Mouse (Mus musculus) liver, embryonic 12.5 days (tissue): ENCODE results near the gene Phf21b. TPM values are rescaled to one million over a fixed set of nuclear protein-coding genes. Genes with fewer than 3 reads are reported as not detected.
"Not testable (repeated sequence)": the region's sequence is repeated elsewhere in the genome, so short reads cannot be mapped to it uniquely, and the experiment has no call there.

Experiments
- ATAC-seq: fragments of 200-750 bp; cut with Nextera tagmentation; 2 replicates; pipeline ENCODE4 v1.8.0; 2017; ENCODE audit warnings: moderate number of reproducible peaks, mild to moderate bottlenecking, moderate library complexity
- H3K27ac ChIP-seq: fragments of 300-500 bp; sonication (generic); 2 replicates; pipeline ENCODE4 v1.5.1; 2016; ENCODE audit warnings: mild to moderate bottlenecking
- H3K27me3 ChIP-seq: fragments of 300-500 bp; sonication (generic); replicated peaks from 2 replicates; pipeline ENCODE4 v1.6.1; 2016; ENCODE audit warnings: mild to moderate bottlenecking, moderate library complexity
- H3K36me3 ChIP-seq: fragments of 300-500 bp; sonication (generic); 2 replicates; pipeline ENCODE4 v1.6.1; 2016; ENCODE audit warnings: mild to moderate bottlenecking, moderate library complexity
- H3K4me1 ChIP-seq: fragments of 300-500 bp; sonication (generic); 2 replicates; pipeline ENCODE4 v1.6.1; 2016
- H3K4me2 ChIP-seq: fragments of 300-500 bp; sonication (generic); 2 replicates; pipeline ENCODE4 v1.6.1; 2016; ENCODE audit warnings: mild to moderate bottlenecking, moderate library complexity
- H3K4me3 ChIP-seq: fragments of 300-500 bp; sonication (generic); 2 replicates; pipeline ENCODE4 v1.5.1; 2016; ENCODE audit warnings: mild to moderate bottlenecking, moderate library complexity
- H3K9ac ChIP-seq: fragments of 300-500 bp; sonication (generic); 2 replicates; pipeline ENCODE4 v1.6.1; 2016; ENCODE audit warnings: mild to moderate bottlenecking, moderate library complexity
- H3K9me3 ChIP-seq: fragments of 300-500 bp; sonication (generic); replicated peaks from 2 replicates; pipeline ENCODE4 v1.6.1; 2016; ENCODE audit warnings: mild to moderate bottlenecking, moderate library complexity
- WGBS: fragments of 180-500 bp; shearing (Covaris S2); methylation state at CpG from one replicate; pipeline ENCODE4 v1.1.7; 2016; ENCODE audit not compliant: insufficient replicate concordance; 5-methylcytosine and 5-hydroxymethylcytosine counted together
- polyA plus RNA-seq: library from polyadenylated mRNA; unstranded; fragments of >200 nt; fragmentation: Nextera tagmentation; extraction: Ambion mirVana; gene quantifications from 2 replicates; pipeline ENCODE4 v1.2.1, GENCODE M21; 2016

Phf21b gene
- polyA plus RNA-seq = 0.04 and 0.06 TPM in 2 replicates

DNA sequence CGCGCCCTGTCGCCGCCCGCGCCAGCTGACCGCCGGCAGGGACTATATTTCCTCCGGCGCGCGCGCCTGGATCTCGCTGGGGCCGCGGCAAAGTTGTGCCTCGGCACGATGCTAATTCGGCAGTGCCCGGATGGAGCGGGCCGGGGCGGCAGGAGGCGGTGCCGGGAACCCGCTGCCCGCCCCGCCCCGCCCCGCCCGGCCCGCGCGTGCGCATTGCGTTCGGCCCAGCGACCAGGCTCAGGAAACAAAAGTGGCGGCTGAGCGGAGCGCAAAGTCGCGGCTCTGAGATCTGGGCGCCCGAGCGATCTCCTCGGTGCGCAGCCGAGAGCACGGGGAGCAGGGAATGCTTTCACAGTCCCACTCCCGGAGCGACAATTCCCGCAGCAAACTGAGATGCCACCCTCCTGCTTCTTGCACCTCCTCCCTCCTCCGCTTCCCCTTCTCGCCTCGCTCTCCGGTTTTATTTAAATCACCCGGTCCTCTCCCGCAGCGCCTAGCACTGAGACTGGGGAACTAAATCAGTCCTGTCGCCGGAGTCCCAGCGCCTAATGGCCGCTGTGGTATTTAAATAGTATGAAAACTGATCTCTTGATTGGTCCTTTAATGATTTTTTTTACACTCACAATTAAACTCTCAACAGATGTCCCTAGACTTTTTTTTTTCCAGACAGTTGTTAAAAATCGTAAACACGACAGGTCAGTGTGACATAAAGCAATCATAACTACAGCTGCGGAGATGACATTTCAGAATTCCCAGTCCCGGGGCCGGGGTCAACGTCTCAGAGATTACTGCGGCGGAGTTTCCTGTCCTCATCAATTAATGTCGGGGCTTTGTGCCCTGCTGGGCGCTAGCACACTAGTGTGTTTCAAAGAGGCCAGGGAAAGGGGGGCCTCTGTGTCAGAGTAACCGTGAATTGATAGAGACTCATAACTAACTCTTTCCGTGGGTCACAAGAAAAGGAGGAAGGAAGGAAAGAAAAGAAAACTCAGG lies at the start of gene Phf21b:
Phf21b (minus strand) TSS at position 44 of the 990 bp plus-strand sequence.
- peak within 1 kb of the TSS; percentile 83 for H3K4me2 ChIP-seq
- no peaks in the 10 kb centered on the region for H3K36me3 ChIP-seq
- peak; percentile 70 for ATAC-seq
- under 1% methylated on average over 74 of the region's 76 CpGs for whole genome bisulfite sequencing
- no peaks in the 10 kb centered on the region for H3K9me3 ChIP-seq
- H3K4me1 ChIP-seq = peaks cover 36% of the 10 kb centered on the region
- peaks cover 81% of the 10 kb centered on the region for H3K27me3 ChIP-seq
- H3K27ac ChIP-seq = peak within 1 kb of the TSS; percentile 58
- peak within 1 kb of the TSS; percentile 61 for H3K4me3 ChIP-seq
- H3K9ac ChIP-seq = peak within 1 kb of the TSS; percentile 53

GRCm38 (mm10) chr15:84903843-84904385 lies 48.1 kb upstream of the Phf21b start:
- Histone ChIP-seq H3K36me3 (no peaks in the 10 kb centered on the region), H3K4me2 (no peak overlapping the region), H3K27ac (no peak overlapping the region), H3K27me3 (no peaks in the 10 kb centered on the region), H3K9ac (no peak overlapping the region), H3K4me1 (no peaks in the 10 kb centered on the region), H3K9me3 (no peaks in the 10 kb centered on the region), H3K4me3 (no peak overlapping the region)
- 72% methylated on average over 7 of the region's 7 CpGs for WGBS
- ATAC-seq = no peak

DNA sequence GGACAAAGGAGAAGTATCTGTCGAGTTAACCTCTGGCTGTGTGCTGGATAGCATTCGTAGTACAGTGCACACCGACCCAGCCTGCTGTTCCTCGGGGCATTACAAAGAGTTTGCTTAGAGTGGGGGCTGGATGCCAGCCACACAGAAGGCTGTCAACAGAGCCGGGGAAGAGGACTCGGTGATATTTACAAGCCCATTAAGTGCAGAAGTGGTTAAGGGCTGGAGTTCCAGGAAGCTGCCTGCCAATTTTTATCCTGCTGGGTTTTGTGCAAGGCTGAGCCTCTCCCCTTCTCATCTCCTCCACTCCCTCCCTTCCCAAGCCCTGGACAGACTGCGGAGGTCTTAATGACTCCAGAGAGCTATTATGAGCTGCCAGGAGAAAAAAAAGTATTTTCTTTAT lies 42.2 kb upstream of the Phf21b start:
- no peak for ATAC-seq
- H3K36me3 ChIP-seq = no peaks in the 10 kb centered on the region
- no peaks in the 10 kb centered on the region for H3K27me3 ChIP-seq
- H3K4me3 ChIP-seq = no peak overlapping the region
- H3K27ac ChIP-seq = no peak overlapping the region
- H3K4me2 ChIP-seq = no peak overlapping the region
- H3K9me3 ChIP-seq = no peaks in the 10 kb centered on the region
- H3K9ac ChIP-seq = no peak overlapping the region
- no peaks in the 10 kb centered on the region for H3K4me1 ChIP-seq
- 29% methylated on average over 7 of the region's 7 CpGs for WGBS

DNA sequence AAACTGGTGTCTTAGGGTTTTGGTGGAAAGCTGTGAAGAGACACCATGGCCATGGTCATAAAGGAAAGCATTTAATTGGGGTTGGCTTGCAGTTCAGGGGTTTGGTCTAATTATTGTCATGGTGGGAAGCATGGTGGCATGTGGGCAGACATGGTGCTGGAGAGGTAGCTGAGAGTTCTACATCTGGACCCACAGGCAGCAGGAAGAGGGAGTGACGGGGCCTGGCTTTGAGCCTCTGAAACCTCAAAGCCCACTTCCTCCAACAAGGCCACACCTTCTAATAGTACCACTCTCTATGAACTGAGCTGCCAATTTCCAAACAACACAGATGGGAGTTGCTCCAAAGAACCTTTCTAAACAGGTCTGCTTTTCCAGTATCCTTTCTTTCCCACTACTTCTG lies 40.8 kb upstream of the Phf21b start:
- H3K36me3 ChIP-seq = no peaks in the 10 kb centered on the region
- no peak overlapping the region for H3K27ac ChIP-seq
- no peak overlapping the region for H3K4me3 ChIP-seq
- H3K9me3 ChIP-seq = no peaks in the 10 kb centered on the region
- H3K4me2 ChIP-seq = no peak overlapping the region
- WGBS = 21% methylated on average over 1 of the region's 1 CpGs
- H3K4me1 ChIP-seq = no peaks in the 10 kb centered on the region
- H3K27me3 ChIP-seq = no peaks in the 10 kb centered on the region
- no peak for ATAC-seq
- H3K9ac ChIP-seq = no peak overlapping the region

DNA sequence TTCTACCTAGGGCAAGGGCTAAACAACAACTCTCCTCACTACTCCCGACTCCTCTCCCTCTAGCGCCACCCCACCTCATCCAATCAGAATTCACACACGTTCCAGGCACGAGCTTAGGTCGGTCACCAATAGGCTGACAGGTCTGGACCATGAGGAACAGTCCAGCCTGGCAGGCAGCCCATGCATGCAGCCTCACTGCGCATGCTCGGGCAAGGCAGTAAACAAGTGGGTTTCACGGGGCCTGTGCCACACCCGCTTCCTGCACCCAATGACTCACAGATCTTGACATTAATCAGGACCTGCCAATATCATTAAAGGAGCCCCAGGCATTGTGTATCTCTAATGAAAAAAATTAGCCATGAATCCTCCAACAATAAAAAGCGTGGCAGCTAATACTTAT lies 40.4 kb upstream of the Phf21b start:
- 50% methylated on average over 10 of the region's 10 CpGs for WGBS
- H3K4me1 ChIP-seq, H3K27me3 ChIP-seq, H3K4me2 ChIP-seq, H3K27ac ChIP-seq, H3K9me3 ChIP-seq, H3K4me3 ChIP-seq, H3K9ac ChIP-seq, H3K36me3 ChIP-seq, ATAC-seq: not testable (repeated sequence)

GRCm38 (mm10) chr15:84891658-84892057 lies 35.8 kb upstream of the Phf21b start:
- no peak for ATAC-seq
- 4% methylated on average over 3 of the region's 3 CpGs for WGBS
- Histone ChIP-seq H3K9ac (no peak overlapping the region), H3K9me3 (no peaks in the 10 kb centered on the region), H3K4me1 (no peaks in the 10 kb centered on the region), H3K27me3 (no peaks in the 10 kb centered on the region), H3K4me2 (no peak overlapping the region), H3K4me3 (no peak overlapping the region), H3K27ac (no peak overlapping the region), H3K36me3 (no peaks in the 10 kb centered on the region)

GRCm38 (mm10) chr15:84891246-84891645 lies 35.4 kb upstream of the Phf21b start:
- Histone ChIP-seq H3K36me3 (no peaks in the 10 kb centered on the region), H3K9ac (no peak overlapping the region), H3K27me3 (no peaks in the 10 kb centered on the region), H3K9me3 (no peaks in the 10 kb centered on the region), H3K4me2 (no peak overlapping the region), H3K4me3 (no peak overlapping the region), H3K27ac (no peak overlapping the region), H3K4me1 (no peaks in the 10 kb centered on the region)
- 42% methylated on average over 3 of the region's 3 CpGs for WGBS
- no peak for ATAC-seq

DNA sequence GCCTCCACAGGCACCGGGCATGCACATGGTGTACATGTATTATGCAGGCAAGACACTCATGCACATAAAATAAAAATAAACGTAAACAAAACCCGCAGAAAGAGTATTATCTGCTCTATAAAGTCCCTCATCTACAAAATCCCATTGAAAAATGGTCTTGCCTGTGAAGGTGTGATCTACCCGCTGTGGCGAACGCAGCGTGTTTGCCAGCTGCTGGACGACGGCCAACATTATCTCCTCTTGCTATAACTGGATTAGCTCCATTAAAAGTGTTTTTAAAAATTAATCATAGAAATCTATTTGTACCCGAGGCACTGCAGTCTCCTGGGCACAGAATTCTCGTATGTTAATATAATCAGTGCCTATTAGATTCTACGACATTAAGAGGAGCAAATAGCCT lies 32.2 kb upstream of the Phf21b start:
- no peak for ATAC-seq
- no peaks in the 10 kb centered on the region for H3K27me3 ChIP-seq
- no peaks in the 10 kb centered on the region for H3K36me3 ChIP-seq
- H3K9ac ChIP-seq = no peak overlapping the region
- 67% methylated on average over 12 of the region's 12 CpGs for WGBS
- no peaks in the 10 kb centered on the region for H3K4me1 ChIP-seq
- no peak overlapping the region for H3K4me2 ChIP-seq
- H3K27ac ChIP-seq = no peak overlapping the region
- H3K9me3 ChIP-seq = no peaks in the 10 kb centered on the region
- H3K4me3 ChIP-seq = no peak overlapping the region

GRCm38 (mm10) chr15:84877029-84877815 lies 21.4 kb upstream of the Phf21b start:
- H3K9me3 ChIP-seq = no peaks in the 10 kb centered on the region
- H3K4me3 ChIP-seq = no peak overlapping the region
- no peak overlapping the region for H3K4me2 ChIP-seq
- H3K27me3 ChIP-seq = no peaks in the 10 kb centered on the region
- no peak overlapping the region for H3K9ac ChIP-seq
- H3K4me1 ChIP-seq = no peaks in the 10 kb centered on the region
- WGBS = 61% methylated on average over 12 of the region's 12 CpGs
- H3K27ac ChIP-seq = no peak overlapping the region
- H3K36me3 ChIP-seq = no peaks in the 10 kb centered on the region
- ATAC-seq = no peak

GRCm38 (mm10) chr15:84873867-84874266 lies 18.0 kb upstream of the Phf21b start:
- Histone ChIP-seq H3K4me1 (no peaks in the 10 kb centered on the region), H3K36me3 (no peaks in the 10 kb centered on the region), H3K27ac (no peak overlapping the region), H3K9ac (no peak overlapping the region), H3K27me3 (no peaks in the 10 kb centered on the region), H3K9me3 (no peaks in the 10 kb centered on the region), H3K4me2 (no peak overlapping the region), H3K4me3 (no peak overlapping the region)
- no peak for ATAC-seq
- 63% methylated on average over 4 of the region's 4 CpGs for WGBS

- WGBS = 67% methylated on average over 11 of the region's 11 CpGs
- H3K9ac ChIP-seq = no peak overlapping the region
- ATAC-seq = no peak
- H3K27me3 ChIP-seq = no peaks in the 10 kb centered on the region
- no peak overlapping the region for H3K4me3 ChIP-seq
- no peaks in the 10 kb centered on the region for H3K4me1 ChIP-seq
- H3K36me3 ChIP-seq = no peaks in the 10 kb centered on the region
- H3K4me2 ChIP-seq = no peak overlapping the region
- H3K27ac ChIP-seq = no peak overlapping the region
- H3K9me3 ChIP-seq = no peaks in the 10 kb centered on the region
Measured at GRCm38 (mm10) chr15:84873079-84873478, 17.2 kb upstream of the Phf21b start.

DNA sequence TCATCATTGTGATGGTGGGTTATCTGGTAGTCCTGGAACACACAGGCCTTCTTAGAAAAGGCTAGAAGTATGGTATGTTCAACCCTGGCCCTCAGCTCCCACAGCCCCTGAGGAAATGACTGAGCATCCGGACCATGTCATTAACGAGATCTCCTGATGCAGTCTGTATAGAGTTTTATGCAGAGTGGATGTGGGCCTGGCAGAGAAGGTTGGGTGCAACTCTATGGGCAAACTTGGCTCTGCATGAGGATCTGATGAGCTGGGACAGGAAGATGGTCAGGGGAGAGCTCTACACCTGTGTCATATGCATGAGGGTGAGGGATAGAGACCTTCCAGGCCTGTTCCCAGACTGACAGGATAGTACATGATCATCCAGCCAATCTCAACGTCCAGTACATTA lies 16.0 kb upstream of the Phf21b start:
- WGBS = 64% methylated on average over 3 of the region's 3 CpGs
- Histone ChIP-seq H3K4me2 (no peak overlapping the region), H3K27ac (no peak overlapping the region), H3K9me3 (no peaks in the 10 kb centered on the region), H3K27me3 (no peaks in the 10 kb centered on the region), H3K4me1 (no peaks in the 10 kb centered on the region), H3K36me3 (no peaks in the 10 kb centered on the region), H3K4me3 (no peak overlapping the region), H3K9ac (no peak overlapping the region)
- no peak for ATAC-seq
